Mouse (Mus musculus) myocyte (in vitro differentiated cells): ENCODE data around the gene Mlst8. TPM values are rescaled to one million over a fixed set of nuclear protein-coding genes. Genes with fewer than 3 reads are reported as not detected.

Experiments
- H3K27me3 ChIP-seq: one replicate; pipeline ENCODE4 v1.6.1; 2011; ENCODE audit not compliant: control insufficient read depth, insufficient read depth, insufficient read length
- H3K36me3 ChIP-seq: one replicate; pipeline ENCODE4 v1.6.1; 2011; ENCODE audit not compliant: control insufficient read depth, insufficient read depth
- H3K4me2 ChIP-seq: one replicate; pipeline ENCODE4 v1.6.1; 2011; ENCODE audit warnings: low read depth, control low read depth
- H3K4me3 ChIP-seq: one replicate; pipeline ENCODE4 v1.5.1; 2011; ENCODE audit warnings: mild to moderate bottlenecking, control low read depth, moderate library complexity
- H3K79me2 ChIP-seq: one replicate; pipeline ENCODE4 v1.6.1; 2011; ENCODE audit not compliant: control insufficient read depth, insufficient read depth
- H3ac ChIP-seq: one replicate; pipeline ENCODE4 v1.6.1; 2011; ENCODE audit not compliant: control insufficient read depth, insufficient read length
- CEBPB ChIP-seq: IDR thresholded peaks from 2 replicates; pipeline ENCODE4 v1.6.1; 2011; ENCODE audit warnings: mild to moderate bottlenecking, moderate library complexity; ENCODE audit not compliant: poor library complexity, insufficient read depth, severe bottlenecking
- E2F4 ChIP-seq: IDR thresholded peaks from one replicate; pipeline ENCODE4 v1.6.1; 2011; ENCODE audit warnings: mild to moderate bottlenecking, control low read depth, moderate library complexity; ENCODE audit not compliant: insufficient read depth
- MAX ChIP-seq: IDR thresholded peaks from one replicate; pipeline ENCODE4 v1.6.1; 2011; ENCODE audit warnings: low read depth, mild to moderate bottlenecking, control low read depth
- MYOD1 ChIP-seq, 3 experiments: IDR thresholded peaks; one replicate each; pipeline ENCODE4 v1.6.1; 2011; ENCODE audit warnings: control low read depth in 2 of 3, low read depth in 2 of 3, mild to moderate bottlenecking in 2 of 3, moderate library complexity in 1 of 3; ENCODE audit not compliant: insufficient read length in 2 of 3, control insufficient read depth in 1 of 3
- MYOG ChIP-seq, 3 experiments: IDR thresholded peaks; one replicate each; pipeline ENCODE4 v1.6.1; 2011; ENCODE audit warnings: control low read depth in 2 of 3, low read depth in 2 of 3, mild to moderate bottlenecking in 2 of 3; ENCODE audit not compliant: insufficient read length in 2 of 3, control insufficient read depth in 1 of 3, insufficient read depth in 1 of 3
- POLR2A ChIP-seq: IDR thresholded peaks from one replicate; pipeline ENCODE4 v1.6.1; 2011; ENCODE audit warnings: low read depth, mild to moderate bottlenecking, control low read depth, moderate library complexity; ENCODE audit not compliant: insufficient read length
- POLR2AphosphoS2 ChIP-seq: IDR thresholded peaks from one replicate; pipeline ENCODE4 v1.6.1; 2011; ENCODE audit warnings: low read depth, control low read depth; ENCODE audit not compliant: insufficient read length
- REST ChIP-seq: IDR thresholded peaks from one replicate; pipeline ENCODE4 v1.6.1; 2011; ENCODE audit warnings: mild to moderate bottlenecking, control low read depth, moderate library complexity; ENCODE audit not compliant: insufficient read depth, insufficient read length
- SRF ChIP-seq: IDR thresholded peaks from one replicate; pipeline ENCODE4 v1.6.1; 2011; ENCODE audit warnings: low read depth; ENCODE audit not compliant: control insufficient read depth, insufficient read length
- TCF12 ChIP-seq: IDR thresholded peaks from one replicate; pipeline ENCODE4 v1.6.1; 2011; ENCODE audit warnings: mild to moderate bottlenecking, control low read depth; ENCODE audit not compliant: poor library complexity, insufficient read depth, severe bottlenecking
- TCF3 ChIP-seq: IDR thresholded peaks from one replicate; pipeline ENCODE4 v1.6.1; 2011; ENCODE audit warnings: low read depth, control low read depth; ENCODE audit not compliant: insufficient read length
- USF1 ChIP-seq: IDR thresholded peaks from one replicate; pipeline ENCODE4 v1.6.1; 2011; ENCODE audit warnings: low read depth, mild to moderate bottlenecking, control low read depth, moderate library complexity
- polyA plus RNA-seq: library from polyadenylated mRNA; unstranded; fragments of >200 nt; fragmentation: generic; extraction: Trizol; gene quantifications from one replicate; pipeline ENCODE4 v1.2.1, GENCODE M21; 2012; ENCODE audit warnings: missing spikeins

The Mlst8 gene
- polyA plus RNA-seq, result 16.5 TPM

- H3K27me3 ChIP-seq, result no peaks in the 10 kb centered on the region
- no peak for TF ChIP-seq REST
- TF ChIP-seq CEBPB, result 0 out of 2 replicates have a peak, but pooled peaks have one; percentile 10
- TF ChIP-seq TCF12, result no peak
- TF ChIP-seq POLR2AphosphoS2, result peak; percentile 80
- TF ChIP-seq SRF, result peak; percentile 77
- peak; percentile 88 for TF ChIP-seq POLR2A
- peak in 1 of 3 experiments; percentile 18 for TF ChIP-seq MYOD1 (IDR thresholded peaks at IDR 0.05; ENCODE audit: control insufficient read depth in 1 of 3, insufficient read length in 2 of 3, low read depth in 2 of 3)
- TF ChIP-seq USF1, result no peak
- H3K36me3 ChIP-seq, result peaks cover 18% of the 10 kb centered on the region
- peaks cover 6% of the 10 kb centered on the region for H3K79me2 ChIP-seq
- peak within 1 kb of the TSS; percentile 26 for H3ac ChIP-seq
- peak within 1 kb of the TSS; percentile 95 for H3K4me2 ChIP-seq
- H3K4me3 ChIP-seq, result peak within 1 kb of the TSS; percentile 56
Measured at GRCm38 (mm10) chr17:24478663-24479380, at the start of gene Mlst8. TSS of gene Mlst8 (minus strand) at chr17:24479078.

- H3K27me3 ChIP-seq, result no peaks in the 10 kb centered on the region
- peaks cover 47% of the 10 kb centered on the region for H3K79me2 ChIP-seq
- H3ac ChIP-seq, result peak overlapping the region; percentile 11
- H3K4me3 ChIP-seq, result peak overlapping the region; percentile 77
- H3K36me3 ChIP-seq, result no peaks in the 10 kb centered on the region
- H3K4me2 ChIP-seq, result peak overlapping the region; percentile 95
- TF ChIP-seq MYOG (IDR thresholded peaks at IDR 0.05; ENCODE audit: control insufficient read depth in 1 of 3, insufficient read depth in 1 of 3, insufficient read length in 2 of 3, low read depth in 2 of 3), result no peak
- no peak for TF ChIP-seq MAX
- TF ChIP-seq E2F4, result no peak
- no peak for TF ChIP-seq POLR2AphosphoS2
- TF ChIP-seq SRF, result no peak
- TF ChIP-seq TCF3, result no peak
- TF ChIP-seq CEBPB, result no peak
- no peak for TF ChIP-seq TCF12
- TF ChIP-seq POLR2A, result no peak
- TF ChIP-seq REST, result no peak
- TF ChIP-seq MYOD1 (IDR thresholded peaks at IDR 0.05; ENCODE audit: control insufficient read depth in 1 of 3, insufficient read length in 2 of 3, low read depth in 2 of 3), result no peak
- no peak for TF ChIP-seq USF1
Measured at GRCm38 (mm10) chr17:24528560-24528918, 49.7 kb upstream of the Mlst8 start.

GRCm38 (mm10) chr17:24527723-24528559 lies 49.1 kb upstream of the Mlst8 start, which contains the start of gene Traf7:
TSS of gene Traf7 (minus strand) at chr17:24527938.
- H3ac ChIP-seq, result peak within 1 kb of the TSS; percentile 11
- peak within 1 kb of the TSS; percentile 95 for H3K4me2 ChIP-seq
- H3K4me3 ChIP-seq, result peak within 1 kb of the TSS; percentile 77
- H3K79me2 ChIP-seq, result peaks cover 53% of the 10 kb centered on the region
- TF ChIP-seq MAX, result no peak
- TF ChIP-seq POLR2A, result peak; percentile 91
- TF ChIP-seq TCF12, result no peak
- peak; percentile 97 for TF ChIP-seq POLR2AphosphoS2
- no peak for TF ChIP-seq MYOD1 (IDR thresholded peaks at IDR 0.05; ENCODE audit: control insufficient read depth in 1 of 3, insufficient read length in 2 of 3, low read depth in 2 of 3)
- no peak for TF ChIP-seq E2F4
- TF ChIP-seq USF1, result no peak
- H3K27me3 ChIP-seq, result no peaks in the 10 kb centered on the region
- H3K36me3 ChIP-seq, result no peaks in the 10 kb centered on the region

GRCm38 (mm10) chr17:24527315-24527714 lies 48.4 kb upstream of the Mlst8 start:
- Histone ChIP-seq H3K4me3 (peak overlapping the region; percentile 77), H3K36me3 (no peaks in the 10 kb centered on the region), H3ac (peak overlapping the region; percentile 11), H3K4me2 (peak overlapping the region; percentile 90), H3K27me3 (no peaks in the 10 kb centered on the region), H3K79me2 (peaks cover 59% of the 10 kb centered on the region)
- no peak for TF ChIP-seq MYOD1 (IDR thresholded peaks at IDR 0.05; ENCODE audit: control insufficient read depth in 1 of 3, insufficient read length in 2 of 3, low read depth in 2 of 3)
- no peak for TF ChIP-seq E2F4
- no peak for TF ChIP-seq TCF3
- TF ChIP-seq POLR2AphosphoS2, result no peak
- no peak for TF ChIP-seq SRF
- TF ChIP-seq CEBPB, result no peak
- no peak for TF ChIP-seq MYOG (IDR thresholded peaks at IDR 0.05; ENCODE audit: control insufficient read depth in 1 of 3, insufficient read depth in 1 of 3, insufficient read length in 2 of 3, low read depth in 2 of 3)
- no peak for TF ChIP-seq POLR2A
- no peak for TF ChIP-seq MAX
- TF ChIP-seq USF1, result no peak
